Mouse (Mus musculus) heart, embryonic 13.5 days (tissue): ENCODE data around the gene Ccdc187. TPM values are rescaled to one million over a fixed set of nuclear protein-coding genes. Genes with fewer than 3 reads are reported as not detected.
A peak's percentile ranks its signal among the peaks of the same experiment; 100 is the strongest.

ENCODE experiments used
- ATAC-seq: fragments of 200-750 bp; cut with Nextera tagmentation; 2 replicates; pipeline ENCODE4 v1.8.0; 2017; ENCODE audit warnings: moderate TSS enrichment; ENCODE audit not compliant: insufficient number of reproducible peaks, low FRiP score, low TSS enrichment; ENCODE audit errors: extremely low read depth
- H3K27ac ChIP-seq: fragments of 300-500 bp; sonication (generic); replicated peaks from 2 replicates; pipeline ENCODE4 v1.5.1; 2015; ENCODE audit warnings: moderate library complexity, mild to moderate bottlenecking, inconsistent platforms
- H3K27me3 ChIP-seq: fragments of 300-500 bp; sonication (generic); replicated peaks from 2 replicates; pipeline ENCODE4 v1.6.1; 2015; ENCODE audit warnings: mild to moderate bottlenecking, inconsistent platforms
- H3K36me3 ChIP-seq: fragments of 300-500 bp; sonication (generic); 2 replicates; pipeline ENCODE4 v1.6.1; 2015; ENCODE audit warnings: mild to moderate bottlenecking, inconsistent platforms
- H3K4me1 ChIP-seq: fragments of 300-500 bp; sonication (generic); 2 replicates; pipeline ENCODE4 v1.6.1; 2015; ENCODE audit warnings: inconsistent platforms
- H3K4me2 ChIP-seq: fragments of 300-500 bp; sonication (generic); 2 replicates; pipeline ENCODE4 v1.6.1; 2015; ENCODE audit warnings: inconsistent platforms, mild to moderate bottlenecking, moderate library complexity
- H3K4me3 ChIP-seq: fragments of 300-500 bp; sonication (generic); 2 replicates; pipeline ENCODE4 v1.5.1; 2015; ENCODE audit warnings: moderate library complexity, mild to moderate bottlenecking, inconsistent platforms
- H3K9ac ChIP-seq: fragments of 300-500 bp; sonication (generic); 2 replicates; pipeline ENCODE4 v1.6.1; 2015; ENCODE audit warnings: inconsistent platforms, mild to moderate bottlenecking, moderate library complexity
- H3K9me3 ChIP-seq: fragments of 300-500 bp; sonication (generic); 2 replicates; pipeline ENCODE4 v1.6.1; 2016; ENCODE audit warnings: inconsistent platforms
- WGBS: fragments of 180-500 bp; shearing (Covaris S2); methylation state at CpG from one replicate; pipeline ENCODE4 v1.1.7; 2015; ENCODE audit warnings: mixed read lengths; 5-methylcytosine and 5-hydroxymethylcytosine counted together
- polyA plus RNA-seq: library from polyadenylated mRNA; unstranded; fragments of >200 nt; fragmentation: Nextera tagmentation; extraction: Ambion mirVana; gene quantifications from 2 replicates; pipeline ENCODE4 v1.2.1, GENCODE M21; 2015

Ccdc187 gene
- 0.10 and 0.24 TPM in 2 replicates for polyA plus RNA-seq

- Histone ChIP-seq H3K4me3 (no peak within 1 kb of the TSS), H3K36me3 (no peaks in the 10 kb centered on the region), H3K27me3 (peaks cover 14% of the 10 kb centered on the region; the same call in 1 of the 2 replicates), H3K27ac (no peak within 1 kb of the TSS), H3K4me2 (no peak within 1 kb of the TSS), H3K9me3 (no peaks in the 10 kb centered on the region), H3K9ac (no peak within 1 kb of the TSS), H3K4me1 (peaks cover 43% of the 10 kb centered on the region)
- ATAC-seq: no peak
- 60% methylated on average over 2 of the region's 2 CpGs for WGBS
These were observed at the start of gene Ccdc187 for GRCm38 (mm10) chr2:26294457-26294856. Gene Ccdc187 (minus strand): TSS chr2:26294557.

- Histone ChIP-seq H3K4me2 (peak overlapping the region; percentile 14), H3K9ac (peak overlapping the region; percentile 74), H3K27ac (peak overlapping the region; percentile 89), H3K9me3 (no peaks in the 10 kb centered on the region), H3K27me3 (no peaks in the 10 kb centered on the region), H3K4me1 (peaks cover 57% of the 10 kb centered on the region), H3K4me3 (0 out of 2 replicates have a peak overlapping the region, but pooled peaks have one; percentile 8), H3K36me3 (peaks cover 74% of the 10 kb centered on the region)
- 48% methylated on average over 11 of the region's 11 CpGs for WGBS
- 0 out of 2 replicates have a peak, but pooled peaks have one; percentile 3 for ATAC-seq
These were observed 48.5 kb upstream of the Ccdc187 start for GRCm38 (mm10) chr2:26342609-26343490.

GRCm38 (mm10) chr2:26342044-26342443, 47.7 kb upstream of the Ccdc187 start:
- H3K4me3 ChIP-seq: no peak overlapping the region
- peaks cover 54% of the 10 kb centered on the region for H3K4me1 ChIP-seq
- peak overlapping the region; percentile 89 for H3K27ac ChIP-seq
- H3K4me2 ChIP-seq: peak overlapping the region; percentile 14
- WGBS: 34% methylated on average over 10 of the region's 10 CpGs
- peaks cover 66% of the 10 kb centered on the region for H3K36me3 ChIP-seq
- no peaks in the 10 kb centered on the region for H3K27me3 ChIP-seq
- peak overlapping the region; percentile 74 for H3K9ac ChIP-seq
- ATAC-seq: peak; percentile 42; the same call in 1 of the 2 replicates
- H3K9me3 ChIP-seq: no peaks in the 10 kb centered on the region

DNA sequence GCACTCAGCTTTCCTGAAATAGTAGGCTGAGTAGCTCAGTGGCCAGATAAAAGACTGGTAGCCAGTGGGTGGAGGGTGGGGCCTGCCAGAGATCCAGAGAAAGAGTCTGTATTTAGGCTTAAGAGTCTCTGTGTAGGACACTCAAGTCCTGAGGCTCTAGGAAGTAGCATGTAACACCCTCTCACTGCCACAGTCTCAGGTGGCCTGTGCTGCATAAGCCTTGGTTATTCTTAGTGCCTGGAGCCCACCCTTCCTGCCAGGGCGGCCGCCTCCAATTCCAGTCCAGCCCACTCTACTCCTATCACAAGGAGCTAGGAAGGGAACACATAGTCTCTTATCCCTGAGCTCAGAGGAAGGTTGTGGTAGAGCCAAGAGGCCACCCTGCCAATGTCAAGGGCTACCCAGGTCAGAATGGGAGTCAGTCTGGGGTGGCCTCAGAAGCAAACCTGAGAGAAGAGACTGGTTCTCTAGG, 47.2 kb upstream of the Ccdc187 start:
- Histone ChIP-seq H3K4me1 (peaks cover 54% of the 10 kb centered on the region), H3K27me3 (no peaks in the 10 kb centered on the region), H3K4me3 (no peak overlapping the region), H3K9ac (peak overlapping the region; percentile 74), H3K4me2 (peak overlapping the region; percentile 14), H3K9me3 (no peaks in the 10 kb centered on the region), H3K36me3 (peaks cover 61% of the 10 kb centered on the region), H3K27ac (peak overlapping the region; percentile 89)
- no peak for ATAC-seq
- 39% methylated on average over 2 of the region's 2 CpGs for WGBS

DNA sequence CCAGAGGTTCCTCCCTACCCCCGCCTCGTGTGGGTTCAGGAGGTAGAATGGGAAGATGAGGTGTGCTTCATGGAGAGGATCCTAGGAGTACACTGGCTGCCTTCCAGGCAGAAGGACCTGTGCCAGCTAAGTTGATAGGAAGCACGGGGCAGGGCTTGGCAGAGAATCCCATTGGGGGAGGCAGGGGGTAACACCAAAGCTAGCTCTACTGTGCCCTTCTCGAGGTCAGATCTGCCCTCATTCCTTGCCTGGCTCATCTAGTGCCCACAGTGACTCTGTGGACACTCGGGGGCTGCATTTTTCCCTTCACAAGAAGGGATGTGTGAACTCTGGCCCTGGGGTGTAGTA, 44.8 kb upstream of the Ccdc187 start:
- Histone ChIP-seq H3K4me1 (peaks cover 54% of the 10 kb centered on the region), H3K9me3 (no peaks in the 10 kb centered on the region), H3K4me2 (no peak overlapping the region), H3K27ac (peak overlapping the region; percentile 33), H3K9ac (peak overlapping the region; percentile 54), H3K4me3 (no peak overlapping the region), H3K27me3 (no peaks in the 10 kb centered on the region), H3K36me3 (peaks cover 37% of the 10 kb centered on the region)
- 54% methylated on average over 5 of the region's 5 CpGs for WGBS
- ATAC-seq: no peak

DNA sequence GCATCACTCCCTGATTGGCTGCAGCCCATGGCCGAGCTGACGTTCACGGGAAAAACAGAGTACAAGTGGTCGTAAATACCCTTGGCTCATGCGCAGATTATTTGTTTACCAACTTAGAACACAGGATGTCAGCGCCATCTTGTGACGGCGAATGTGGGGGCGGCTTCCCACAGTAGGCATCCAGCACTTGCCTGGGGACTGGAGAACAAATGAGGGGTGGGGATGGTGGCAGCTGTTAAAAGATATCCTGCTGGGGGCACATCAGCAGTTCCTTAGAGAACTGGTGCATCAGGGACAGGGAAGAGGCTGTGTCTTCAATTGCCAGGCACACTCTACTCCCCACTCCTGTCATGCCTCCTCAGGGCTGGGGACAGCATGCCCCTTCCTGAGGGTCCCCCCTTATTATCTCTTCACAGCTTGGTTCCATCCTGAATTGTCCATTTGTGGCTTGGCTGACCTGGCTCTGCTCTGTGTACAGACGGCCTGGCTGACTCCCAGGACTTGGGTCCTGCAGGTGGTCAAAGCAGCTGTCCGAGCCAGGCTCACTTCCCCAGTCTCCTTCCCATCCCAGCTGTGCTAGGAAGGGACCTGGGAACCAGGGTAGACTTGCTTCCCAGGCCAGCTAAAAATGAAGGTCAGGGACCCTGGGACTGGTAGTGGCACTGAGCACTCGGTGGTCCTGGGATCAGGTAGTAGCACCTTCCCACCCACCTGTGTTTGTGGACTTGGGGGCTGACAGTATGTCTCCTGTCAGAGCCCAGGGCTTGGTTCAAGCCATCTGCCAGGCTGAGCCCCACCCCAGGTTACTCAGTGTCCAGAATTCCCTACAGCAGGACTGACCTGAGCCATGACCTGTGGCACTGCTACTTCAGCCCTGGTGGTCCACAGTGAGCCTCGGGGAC, 44.2 kb upstream of the Ccdc187 start:
- Histone ChIP-seq H3K4me1 (peaks cover 53% of the 10 kb centered on the region), H3K36me3 (peaks cover 31% of the 10 kb centered on the region), H3K4me2 (no peak overlapping the region), H3K9me3 (no peaks in the 10 kb centered on the region), H3K4me3 (no peak overlapping the region), H3K27ac (peak overlapping the region; percentile 33), H3K9ac (peak overlapping the region; percentile 54), H3K27me3 (no peaks in the 10 kb centered on the region)
- WGBS: 76% methylated on average over 9 of the region's 13 CpGs
- peak; percentile 29; the same call in 1 of the 2 replicates for ATAC-seq

DNA sequence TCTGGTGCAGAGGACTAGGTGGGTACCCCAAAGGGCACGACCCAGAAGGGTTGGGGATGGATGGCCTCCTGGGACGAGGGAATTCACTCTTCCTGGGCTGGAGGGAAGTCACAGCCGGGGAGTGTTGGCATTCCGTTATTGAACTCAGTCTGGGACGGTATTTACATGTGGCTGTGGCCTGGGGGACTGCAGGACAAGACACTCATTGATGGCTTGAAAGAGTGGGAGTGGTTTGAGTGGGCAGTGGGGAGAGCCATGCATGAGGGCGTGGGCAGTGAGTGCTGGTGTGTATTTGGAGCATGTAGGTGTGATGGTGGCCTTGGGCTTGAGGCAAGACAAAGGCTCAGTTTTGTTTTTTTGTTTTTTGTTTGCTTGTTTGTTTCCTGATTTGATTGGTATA, 36.3 kb upstream of the Ccdc187 start:
- Histone ChIP-seq H3K36me3 (peaks cover 54% of the 10 kb centered on the region), H3K4me1 (peaks cover 23% of the 10 kb centered on the region), H3K27ac (peak overlapping the region; percentile 48; the same call in 1 of the 2 replicates), H3K27me3 (no peaks in the 10 kb centered on the region), H3K9me3 (no peaks in the 10 kb centered on the region), H3K9ac (peak overlapping the region; percentile 52), H3K4me2 (peak overlapping the region; percentile 13; the same call in 1 of the 2 replicates), H3K4me3 (no peak overlapping the region)
- 69% methylated on average over 6 of the region's 6 CpGs for WGBS
- no peak for ATAC-seq

DNA sequence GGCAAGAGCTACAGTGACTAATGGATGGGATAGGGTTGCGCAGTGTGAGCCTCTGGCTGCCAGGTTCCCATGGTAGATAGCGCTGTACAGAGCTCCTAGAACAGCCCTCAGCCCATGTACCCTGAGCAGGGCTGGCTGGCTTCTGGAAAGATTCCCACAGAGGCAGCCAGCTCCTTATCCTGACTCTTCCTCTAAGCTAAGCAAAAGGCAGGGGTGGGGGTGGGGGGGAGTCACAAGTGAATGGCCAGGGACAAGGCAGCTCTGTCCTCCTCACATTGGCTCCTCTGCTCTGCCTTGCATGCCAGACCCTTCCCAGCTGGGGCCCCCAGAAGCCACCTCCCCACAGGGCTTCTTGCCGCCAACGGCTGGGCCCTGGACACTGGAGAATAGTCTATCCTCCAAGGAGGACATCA, 35.7 kb upstream of the Ccdc187 start:
- ATAC-seq: no peak
- peaks cover 30% of the 10 kb centered on the region for H3K4me1 ChIP-seq
- no peaks in the 10 kb centered on the region for H3K27me3 ChIP-seq
- 82% methylated on average over 4 of the region's 4 CpGs for WGBS
- no peaks in the 10 kb centered on the region for H3K9me3 ChIP-seq
- peak overlapping the region; percentile 13 for H3K4me2 ChIP-seq
- peak overlapping the region; percentile 52 for H3K9ac ChIP-seq
- H3K27ac ChIP-seq: peak overlapping the region; percentile 68
- peaks cover 60% of the 10 kb centered on the region for H3K36me3 ChIP-seq
- no peak overlapping the region for H3K4me3 ChIP-seq

- Histone ChIP-seq H3K4me3 (no peak overlapping the region), H3K27ac (peak overlapping the region; percentile 68), H3K9ac (no peak overlapping the region), H3K4me1 (peaks cover 36% of the 10 kb centered on the region), H3K9me3 (no peaks in the 10 kb centered on the region), H3K4me2 (no peak overlapping the region), H3K27me3 (no peaks in the 10 kb centered on the region), H3K36me3 (peaks cover 67% of the 10 kb centered on the region)
- peak; percentile 44; the same call in 1 of the 2 replicates for ATAC-seq
- WGBS: 41% methylated on average over 8 of the region's 8 CpGs
These were observed 35.0 kb upstream of the Ccdc187 start for GRCm38 (mm10) chr2:26329402-26329801.

GRCm38 (mm10) chr2:26327852-26328251, 33.5 kb upstream of the Ccdc187 start:
- H3K27ac ChIP-seq: no peak overlapping the region
- no peaks in the 10 kb centered on the region for H3K27me3 ChIP-seq
- no peaks in the 10 kb centered on the region for H3K9me3 ChIP-seq
- ATAC-seq: no peak
- 86% methylated on average over 4 of the region's 4 CpGs for WGBS
- H3K36me3 ChIP-seq: peaks cover 82% of the 10 kb centered on the region
- no peak overlapping the region for H3K4me2 ChIP-seq
- no peak overlapping the region for H3K4me3 ChIP-seq
- H3K9ac ChIP-seq: no peak overlapping the region
- H3K4me1 ChIP-seq: peaks cover 44% of the 10 kb centered on the region
